Mouse (Mus musculus) gastrocnemius, postnatal 4 days (tissue): Measurements from ENCODE around the gene Olfr1393. TPM values are rescaled to one million over a fixed set of nuclear protein-coding genes. Genes with fewer than 3 reads are reported as not detected.
A peak's percentile ranks its signal among the peaks of the same experiment; 100 is the strongest.

ENCODE experiments used
- DNase-seq, 2 experiments: peaks; one replicate each; pipeline ENCODE4 v3.0.0; 2021 to 2022; ENCODE audit warnings: low spot score in 2 of 2, mixed read lengths in 2 of 2
- long read RNA-seq, 2 experiments: library from polyadenylated mRNA; stranded (forward); transcript quantifications; one replicate each; pipeline ENCODE4 v2.0.0; 2021
- total RNA-seq, 2 experiments: library from RNA; stranded (reverse); gene quantifications; 2 replicates each; pipeline ENCODE4 v1.2.3; 2021

Gene Olfr1393
- under 1 TPM; 0.16 to 0.22 TPM for total RNA-seq
- long read RNA-seq, experiment 1, result 0 reads
- long read RNA-seq, experiment 2, result 0 reads

DNA sequence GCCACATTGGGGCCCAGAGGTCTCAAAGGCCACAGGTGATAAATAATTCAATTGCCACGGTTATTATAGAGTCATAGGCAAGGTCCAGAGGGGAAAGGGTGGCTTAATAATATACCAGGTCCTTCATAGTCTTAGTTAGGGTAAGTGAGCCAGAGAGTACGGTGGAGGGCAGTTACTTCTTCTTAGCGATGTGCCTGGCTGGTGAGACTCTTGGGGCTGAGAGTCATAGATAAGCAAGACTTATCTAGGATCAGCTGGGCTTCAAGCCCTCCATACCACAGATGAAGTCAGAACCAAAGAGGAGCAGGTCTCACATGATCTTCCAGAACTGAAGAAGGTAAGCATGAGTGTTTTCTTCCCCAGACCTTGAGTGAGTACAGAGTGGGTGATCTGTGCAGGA lies at the start of gene Olfr1393:
Olfr1393 (plus strand) TSS at position 83 of the 400 bp plus-strand sequence.
- DNase-seq, result no peak

DNA sequence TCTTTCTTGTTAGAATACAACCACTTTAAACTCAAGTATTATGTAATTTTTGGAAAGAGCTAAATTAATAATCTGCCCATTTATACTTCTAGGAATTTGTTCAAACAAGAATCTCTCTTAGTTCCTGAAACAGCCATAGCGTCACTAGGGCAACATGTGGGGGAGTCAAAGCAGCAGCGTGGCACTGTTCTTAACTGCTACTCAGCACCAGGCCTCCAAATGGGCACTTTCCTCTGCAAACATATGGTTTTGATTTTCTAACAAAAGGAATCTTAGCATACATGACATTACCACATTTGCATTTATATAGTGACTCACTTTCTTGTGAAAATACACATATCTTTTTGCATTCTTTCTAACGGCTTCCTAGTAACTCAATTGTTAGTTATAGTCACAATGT lies 45.3 kb upstream of the Olfr1393 start:
- DNase-seq, result no peak

DNA sequence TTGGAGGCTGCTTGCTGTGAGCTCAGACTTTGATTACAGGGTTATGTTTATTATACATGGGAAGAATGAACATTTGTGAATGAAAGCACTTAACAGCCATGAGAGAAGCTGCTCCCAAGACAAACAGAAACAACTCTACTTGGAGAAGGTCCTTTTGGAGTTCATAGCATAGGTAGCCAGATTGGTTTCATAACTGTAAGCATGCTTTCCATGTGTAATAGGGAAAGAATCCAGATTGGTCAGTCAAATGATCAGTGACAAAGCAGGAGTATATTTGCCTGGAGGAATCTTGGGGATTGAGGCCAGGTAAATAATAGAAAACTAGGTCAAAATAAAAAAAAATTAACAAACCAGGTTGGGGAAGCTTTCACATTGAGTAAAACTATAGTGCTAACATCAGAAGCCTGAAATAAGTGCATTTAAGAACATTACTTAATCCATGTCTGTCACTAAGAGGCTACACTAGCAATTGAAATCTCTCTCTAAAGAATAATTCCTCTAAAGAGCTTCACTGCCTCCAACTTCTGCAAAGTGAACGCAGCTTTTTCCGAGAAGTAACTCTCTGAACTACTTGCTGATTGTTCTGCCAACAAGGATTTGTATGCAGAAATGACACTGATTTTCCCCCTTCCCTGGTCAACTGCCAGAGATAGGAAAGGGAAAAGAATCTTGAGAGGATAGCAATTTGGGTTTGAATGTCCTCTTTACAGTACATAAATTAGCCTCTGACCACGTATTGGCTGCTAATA lies 42.5 kb upstream of the Olfr1393 start:
- no peak for DNase-seq

DNA sequence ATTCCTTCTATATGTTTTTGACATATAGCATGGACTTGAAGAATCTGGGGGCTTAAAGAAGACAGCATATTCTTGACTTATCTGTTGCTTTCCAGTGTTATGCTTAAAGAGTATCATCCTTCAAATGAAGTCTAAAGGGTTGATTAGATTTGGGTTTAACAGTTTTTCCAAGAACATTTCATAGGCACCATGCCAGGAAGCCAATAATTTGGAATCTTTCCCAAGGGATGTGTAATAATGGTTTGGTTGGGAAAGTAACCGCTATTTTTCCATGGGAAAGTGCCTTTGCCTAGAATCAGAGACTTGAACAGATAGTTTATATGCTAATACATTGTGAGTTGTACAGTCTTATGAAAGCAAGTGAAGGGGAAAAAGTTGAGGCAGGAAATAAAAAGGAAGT lies 41.2 kb upstream of the Olfr1393 start:
- DNase-seq, result no peak

DNA sequence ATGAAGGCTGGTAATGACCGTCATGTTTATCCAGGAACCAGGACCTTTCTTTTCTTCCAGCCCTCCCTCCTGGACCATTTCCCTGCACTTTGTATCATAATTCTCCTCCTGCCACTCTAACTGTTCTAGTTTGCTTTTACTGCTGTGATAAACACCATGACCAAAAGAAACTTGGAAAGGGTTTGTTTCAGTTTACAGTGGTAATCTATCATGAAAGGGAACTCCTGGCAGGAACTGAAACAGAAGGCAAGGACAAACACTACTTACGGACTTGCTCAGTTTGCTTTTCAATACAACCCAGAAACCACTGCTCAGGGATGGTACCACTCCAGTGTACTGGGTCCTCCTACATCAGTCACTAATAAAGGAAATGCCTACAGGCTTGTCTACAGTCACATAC lies 40.6 kb upstream of the Olfr1393 start:
- DNase-seq, result no peak

DNA sequence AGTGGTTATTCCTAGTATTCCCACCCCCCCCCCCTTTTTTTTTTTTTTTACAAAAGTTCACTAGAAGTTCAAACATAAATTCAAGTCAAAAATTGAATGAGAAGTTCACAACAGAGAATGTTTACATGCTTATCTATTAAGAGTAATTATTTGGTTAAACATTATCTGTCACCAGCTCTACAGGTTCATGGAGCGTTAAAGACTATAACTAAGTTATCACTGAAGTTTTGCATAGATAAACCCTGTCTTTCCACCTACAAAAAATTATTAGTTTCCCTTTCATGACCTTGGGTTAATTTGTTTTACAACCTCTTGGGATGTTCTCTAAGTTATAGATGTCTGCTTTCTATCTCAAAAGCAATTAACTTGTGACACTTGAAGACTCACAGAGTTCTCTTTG lies 37.8 kb upstream of the Olfr1393 start:
- no peak for DNase-seq

DNA sequence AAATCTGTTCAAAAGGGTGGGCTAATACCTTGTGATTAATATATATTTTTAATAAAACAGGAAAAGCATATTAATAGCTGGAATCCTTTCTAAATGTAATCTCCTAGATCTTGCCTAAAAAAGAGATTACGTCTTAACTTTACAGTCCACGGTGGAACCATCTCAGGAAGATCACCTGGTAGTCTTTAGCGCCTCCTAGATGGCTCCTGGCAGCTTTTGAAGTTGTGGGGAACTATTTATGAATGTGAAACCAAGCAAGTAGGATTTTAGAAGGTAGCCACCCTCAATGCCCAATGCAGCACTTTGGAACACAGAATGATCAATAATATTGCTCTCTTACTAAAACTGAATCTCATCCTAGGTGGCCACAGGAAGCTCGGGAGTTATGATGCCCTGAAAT lies 37.2 kb upstream of the Olfr1393 start:
- DNase-seq, result no peak

DNA sequence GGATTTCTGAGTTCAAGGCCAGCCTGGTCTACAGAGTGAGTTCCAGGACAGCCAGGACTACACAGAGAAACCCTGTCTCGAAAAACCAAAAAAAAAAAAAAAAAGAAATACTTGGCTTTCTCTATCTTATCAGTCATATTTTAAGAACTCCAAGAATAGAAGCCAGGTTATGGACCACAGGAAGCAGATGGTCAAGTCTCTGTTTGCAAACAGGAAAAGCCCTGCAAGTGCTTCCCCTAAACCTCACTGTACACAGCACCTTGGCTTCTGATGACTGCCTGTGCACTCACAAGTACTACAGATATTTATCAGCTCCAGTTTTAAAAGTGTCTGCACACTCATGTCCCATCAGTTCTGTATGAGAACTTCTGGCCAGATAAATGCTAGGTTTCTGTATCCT lies 36.6 kb upstream of the Olfr1393 start:
- DNase-seq, result no peak

DNA sequence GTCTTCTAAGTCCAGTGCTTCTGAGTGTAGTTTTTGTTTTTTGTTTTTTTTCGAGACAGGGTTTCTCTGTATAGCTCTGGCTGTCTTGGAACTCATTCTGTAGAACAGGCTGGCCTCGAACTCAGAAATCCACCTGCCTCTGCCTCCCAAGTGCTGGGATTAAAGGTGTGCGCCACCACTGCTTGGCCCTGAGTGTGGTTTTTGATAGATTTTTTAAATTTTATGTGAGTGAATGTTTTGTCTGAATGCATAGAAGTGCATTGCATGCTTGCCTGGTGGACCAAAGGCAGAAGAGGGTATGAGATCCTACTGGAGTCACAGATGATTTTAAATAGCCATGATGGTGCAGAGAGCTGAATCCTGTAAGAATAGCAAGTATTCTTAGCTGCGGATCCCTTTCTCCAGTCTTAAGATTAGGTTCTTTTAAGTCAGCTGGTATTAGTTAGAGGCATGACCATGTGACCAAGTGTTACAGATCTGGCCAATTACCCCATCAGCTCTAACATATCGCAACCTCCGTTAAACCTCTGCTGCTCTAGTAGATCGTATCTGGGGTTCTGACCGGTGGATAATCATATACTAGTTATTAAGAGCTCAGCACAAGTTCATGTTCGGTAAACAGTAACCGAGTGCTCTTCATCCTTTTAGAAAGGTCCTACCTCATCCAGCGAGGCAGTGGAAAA lies 35.0 kb upstream of the Olfr1393 start:
- DNase-seq, result peak in 1 of 2 experiments; percentile 1

DNA sequence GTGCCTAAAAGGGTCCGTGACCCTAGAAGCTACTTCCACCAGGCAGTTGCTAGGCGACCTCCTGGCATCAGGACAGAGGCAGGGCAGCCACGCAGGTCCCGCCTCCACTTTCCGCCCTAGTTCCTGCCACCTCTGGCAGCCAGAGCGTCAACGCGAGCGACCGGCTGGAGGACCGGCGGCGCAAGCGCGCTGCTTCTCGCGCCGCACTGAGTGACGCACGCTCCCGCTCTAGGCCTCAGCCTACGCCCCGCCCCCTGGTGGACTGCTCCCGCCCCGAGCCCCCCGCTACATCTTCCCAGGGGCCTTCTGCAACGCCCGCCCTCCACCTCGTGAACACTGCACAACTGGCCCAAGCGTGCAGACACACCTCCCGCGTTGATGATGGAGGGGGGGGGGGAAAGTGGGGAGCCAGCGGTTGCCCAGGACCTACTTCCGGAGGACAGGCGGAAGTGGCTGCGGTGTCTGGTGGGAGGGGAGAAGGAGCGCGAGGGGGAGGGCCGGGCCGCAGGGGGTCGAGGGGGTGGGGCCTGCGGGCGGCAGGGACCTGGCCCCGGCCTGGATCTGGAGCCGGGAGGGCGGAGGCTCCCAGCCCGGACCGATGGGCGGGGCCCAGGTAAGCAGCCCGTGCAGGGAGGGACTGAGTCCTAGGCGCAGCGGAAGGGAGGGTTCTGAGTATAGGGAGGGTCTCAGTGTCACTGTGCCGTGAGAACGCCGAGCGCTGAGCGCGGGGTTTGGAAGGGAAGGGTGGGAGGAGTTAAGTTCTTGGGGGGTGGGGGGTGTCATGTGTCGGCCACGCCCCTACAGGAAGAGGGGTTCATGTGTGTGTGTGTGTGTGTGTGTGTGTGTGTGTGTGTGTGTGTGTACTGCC lies 34.1 kb upstream of the Olfr1393 start, which contains the start of gene Mgat1:
Mgat1 (plus strand) TSS at position 465 of the 868 bp plus-strand sequence.
- DNase-seq, result peak; percentile 88 to 95

DNA sequence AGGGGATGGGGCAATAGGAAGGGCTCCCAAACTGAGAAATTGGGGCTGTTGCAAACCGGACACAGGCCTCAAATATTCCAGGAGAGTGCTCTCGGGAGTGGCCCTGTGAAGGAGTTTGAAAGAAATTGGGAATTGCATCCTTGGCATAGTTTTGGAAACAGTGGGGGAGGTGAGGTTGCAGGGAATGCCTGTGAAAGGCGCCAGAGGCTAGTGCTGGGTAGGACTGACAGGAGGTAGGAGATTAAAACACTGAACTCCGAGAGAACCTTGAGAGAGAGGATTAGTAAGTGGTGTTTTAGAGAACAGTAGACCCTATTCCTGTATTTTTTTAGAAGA lies 33.5 kb upstream of the Olfr1393 start:
- DNase-seq, result no peak

DNA sequence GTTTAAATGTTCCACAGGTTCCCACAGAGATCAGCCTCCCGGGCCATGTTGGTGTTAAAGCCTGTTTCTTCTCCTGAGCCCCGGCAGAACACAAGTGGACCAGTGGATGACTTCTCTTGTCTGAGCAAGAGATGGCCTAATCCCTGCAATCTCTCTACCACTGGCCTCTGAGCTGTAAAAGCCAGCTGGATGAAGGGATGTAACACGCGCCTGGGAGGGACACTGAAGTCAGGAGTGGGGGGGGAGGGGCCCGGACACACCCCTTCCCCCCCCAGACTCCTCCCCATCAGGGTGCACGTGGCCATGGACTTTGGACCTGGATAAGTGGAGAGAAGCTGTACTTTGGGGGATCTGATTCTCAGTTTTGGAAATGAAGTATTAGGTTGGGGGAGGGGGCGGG lies 32.9 kb upstream of the Olfr1393 start:
- DNase-seq, result peak in 1 of 2 experiments; percentile 50

DNA sequence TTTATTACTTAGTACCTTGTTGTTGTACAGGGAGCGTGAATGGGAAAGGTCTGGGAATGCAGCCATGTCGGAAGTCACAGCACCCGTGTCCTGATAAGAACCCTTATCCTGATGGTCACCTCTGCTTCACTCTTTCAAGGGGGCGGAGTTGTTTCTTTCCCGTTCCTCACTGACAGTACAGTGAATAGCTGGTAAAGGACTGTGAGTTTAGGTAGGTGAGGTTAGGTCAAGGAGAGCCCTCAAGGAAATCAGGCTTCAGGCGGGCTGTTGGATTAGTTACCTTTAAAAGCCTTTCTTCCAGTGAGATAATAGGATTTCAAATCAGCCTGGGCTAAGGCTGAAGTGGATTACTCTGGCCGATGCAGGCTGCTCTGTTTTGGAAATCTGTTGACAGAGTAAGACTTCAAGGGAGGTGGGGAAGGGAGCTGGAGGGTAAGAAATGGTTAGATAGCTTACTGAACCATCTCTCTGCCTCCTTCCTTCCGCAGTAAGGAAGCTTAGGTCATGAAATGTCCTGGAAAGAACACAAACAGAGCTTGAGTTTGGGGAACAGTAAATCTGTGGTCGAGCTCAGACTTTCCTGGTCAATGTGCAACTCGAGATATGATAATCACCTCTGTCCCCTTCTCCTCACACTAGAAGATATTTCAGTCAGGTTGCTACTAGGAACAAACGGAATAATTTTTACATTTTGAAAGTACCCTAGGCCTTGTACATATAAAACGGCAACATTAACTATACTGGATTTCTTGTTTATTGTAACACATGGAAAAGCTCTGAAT lies 32.3 kb upstream of the Olfr1393 start:
- no peak for DNase-seq

DNA sequence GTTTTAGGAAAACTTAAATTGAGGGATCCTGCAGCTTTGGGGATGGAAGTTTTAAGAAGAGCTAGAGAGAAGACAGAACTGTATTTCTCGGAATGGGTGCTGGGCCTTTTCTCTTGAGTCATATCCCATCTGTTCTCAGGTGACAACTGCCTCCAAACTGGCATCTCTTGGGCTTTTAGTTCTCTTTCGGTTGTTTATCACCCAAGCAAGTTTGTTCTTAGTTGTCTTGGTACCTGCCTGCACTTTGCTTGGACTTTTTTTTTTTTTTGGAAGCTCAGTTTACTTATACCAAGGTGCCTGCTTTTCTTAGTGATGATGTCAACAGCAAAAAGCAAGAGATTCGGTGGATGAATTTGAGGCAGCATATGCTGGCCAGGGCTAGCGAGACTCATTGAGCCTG lies 31.6 kb upstream of the Olfr1393 start:
- DNase-seq, result no peak

DNA sequence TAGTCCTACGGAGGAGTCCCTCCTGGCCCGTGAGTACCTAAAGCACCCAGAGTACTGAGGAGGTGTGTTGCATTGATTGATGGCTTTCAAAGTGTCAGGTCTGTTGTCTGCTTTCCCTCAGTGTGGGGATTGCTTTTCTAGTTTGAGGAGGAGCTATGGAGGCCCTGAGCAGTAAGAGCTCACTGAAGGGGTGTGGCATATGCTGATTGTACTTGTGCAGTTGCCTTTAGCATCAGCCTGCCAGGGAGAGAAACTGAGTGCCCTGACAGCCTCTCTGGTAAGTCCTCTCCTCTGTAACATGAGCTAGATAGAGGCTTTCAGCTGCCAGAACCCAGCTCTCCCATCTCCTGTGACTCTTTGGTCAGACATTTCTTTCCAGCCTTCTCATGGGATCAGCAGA lies 30.8 kb upstream of the Olfr1393 start:
- DNase-seq, result no peak

DNA sequence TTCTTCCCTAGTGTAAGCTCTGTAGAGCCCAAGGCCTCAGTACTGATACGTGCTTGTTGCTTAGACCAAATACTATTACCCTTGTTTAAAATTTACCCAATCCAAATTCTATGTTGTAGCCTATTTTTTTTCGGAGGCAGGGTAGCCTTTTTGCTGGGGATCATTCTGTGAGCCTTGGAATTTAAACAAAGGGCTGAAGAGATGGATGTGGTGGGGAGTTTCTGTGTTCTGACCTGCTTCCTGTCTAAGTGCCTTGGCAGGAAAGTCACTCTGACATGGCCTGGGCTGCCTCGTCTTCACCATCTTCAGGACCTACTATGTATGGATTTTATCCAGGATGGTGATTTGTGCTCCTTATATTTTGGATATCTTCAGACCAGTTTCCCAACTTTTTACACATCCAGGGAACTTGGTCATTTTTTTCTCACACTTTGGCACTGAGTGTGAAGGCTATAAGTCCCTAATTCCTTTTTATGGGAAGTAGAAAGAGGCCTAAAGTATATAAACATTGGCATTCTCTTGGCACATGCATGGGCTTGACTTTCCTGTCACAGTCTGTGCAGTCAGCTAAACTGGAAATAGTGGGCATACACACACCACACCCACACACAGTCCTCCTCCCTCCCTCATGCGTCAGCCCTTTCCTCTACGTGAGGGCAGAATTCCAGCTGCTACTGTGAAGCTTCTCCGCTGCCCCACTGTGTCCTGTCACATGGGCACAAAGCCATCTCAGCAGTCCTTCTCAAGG lies 29.7 kb upstream of the Olfr1393 start:
- DNase-seq, result no peak

DNA sequence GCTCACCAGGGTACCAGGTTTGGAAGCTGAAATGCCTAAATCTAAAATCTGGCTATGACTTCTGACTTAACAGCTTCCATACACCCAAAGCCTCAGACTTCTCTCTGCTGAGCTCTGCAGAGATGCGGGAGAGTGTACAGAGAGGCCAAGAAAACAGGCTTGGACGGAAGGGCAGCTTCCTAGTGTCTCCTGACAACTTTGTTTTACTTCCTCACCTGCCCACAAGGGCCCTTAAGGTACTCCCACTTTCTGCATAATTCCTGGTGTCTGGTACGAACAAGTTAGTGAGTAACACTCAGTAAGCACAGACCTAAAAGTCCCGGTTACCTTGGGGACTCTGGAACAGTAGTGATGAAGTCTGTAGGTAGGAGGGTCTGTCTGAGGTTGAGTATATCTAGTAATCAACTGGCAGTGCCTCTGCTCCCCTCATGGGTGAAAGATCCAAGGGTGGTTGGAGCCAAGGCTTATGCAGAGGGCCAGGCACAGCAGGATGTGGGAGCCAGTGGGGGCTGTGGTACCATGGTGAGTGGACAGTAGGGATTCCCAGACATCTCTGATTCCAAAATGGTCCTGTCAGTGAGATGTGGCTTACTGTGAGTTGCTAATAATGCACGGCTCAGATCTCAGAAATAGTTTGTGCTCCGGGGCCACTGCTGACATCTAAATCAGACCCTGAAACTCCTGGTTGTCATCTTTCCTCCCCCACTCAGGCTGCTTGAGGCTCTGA lies 29.0 kb upstream of the Olfr1393 start:
- DNase-seq, result no peak

DNA sequence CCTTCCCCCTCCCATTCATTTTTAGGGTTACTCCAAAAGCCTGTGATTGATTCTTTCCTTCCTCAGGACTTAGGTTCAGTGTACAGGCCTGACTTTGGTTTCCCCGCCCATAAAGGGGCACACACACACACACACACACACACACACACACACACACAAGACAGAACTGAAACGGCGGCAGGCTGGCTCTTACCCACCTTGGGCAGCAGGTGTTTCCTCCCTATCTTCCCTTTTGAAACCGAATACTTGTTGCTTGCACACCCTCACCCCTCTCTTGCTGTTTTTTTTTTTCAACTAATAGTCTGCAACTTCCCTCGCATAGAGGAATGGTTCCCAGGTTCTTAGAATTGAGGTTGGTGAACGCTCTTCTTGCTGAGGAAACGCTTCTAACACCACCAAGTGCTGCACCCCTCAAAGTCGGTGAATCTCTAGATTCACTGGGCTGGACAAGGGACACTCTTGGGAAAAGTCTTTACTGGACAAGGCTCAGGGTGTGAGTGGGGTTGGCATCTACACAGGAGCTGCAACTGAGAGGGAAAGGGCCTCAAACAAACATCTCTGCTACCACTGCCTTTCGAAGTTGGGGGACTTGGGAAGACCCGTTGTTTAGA lies 28.2 kb upstream of the Olfr1393 start:
- no peak for DNase-seq
